Mouse (Mus musculus): ENCODE results near the gene Myo1g.
A peak's percentile ranks its signal among the peaks of the same experiment; 100 is the strongest.

Gene Myo1g

GRCm38 (mm10) chr11:6520507-6521173 is at the start of gene Myo1g:
Gene Myo1g (minus strand): TSS chr11:6520965.
- no peak for DNase-seq (ENCODE audit: low spot score)

GRCm38 (mm10) chr11:6569410-6569777 is 48.6 kb upstream of the Myo1g start:
- DNase-seq (ENCODE audit: low spot score): no peak

- DNase-seq (ENCODE audit: low spot score): no peak
These were observed 48.0 kb upstream of the Myo1g start for GRCm38 (mm10) chr11:6568584-6569409.

- no peak for DNase-seq (ENCODE audit: low spot score)
These were observed 47.2 kb upstream of the Myo1g start for GRCm38 (mm10) chr11:6567951-6568350.

GRCm38 (mm10) chr11:6566496-6566895 is 45.7 kb upstream of the Myo1g start:
- DNase-seq (ENCODE audit: low spot score): no peak

- no peak for DNase-seq (ENCODE audit: low spot score)
These were observed 42.4 kb upstream of the Myo1g start for GRCm38 (mm10) chr11:6563201-6563600.

GRCm38 (mm10) chr11:6562359-6562758 is 41.6 kb upstream of the Myo1g start:
- peak; percentile 16 for DNase-seq (ENCODE audit: low spot score)

GRCm38 (mm10) chr11:6561474-6561873 is 40.7 kb upstream of the Myo1g start:
- DNase-seq (ENCODE audit: low spot score): no peak

- peak; percentile 30 for DNase-seq (ENCODE audit: low spot score)
These were observed 40.0 kb upstream of the Myo1g start for GRCm38 (mm10) chr11:6560655-6561360.

GRCm38 (mm10) chr11:6559996-6560395 is 39.2 kb upstream of the Myo1g start:
- no peak for DNase-seq (ENCODE audit: low spot score)

GRCm38 (mm10) chr11:6558234-6558633 is 37.5 kb upstream of the Myo1g start:
- DNase-seq (ENCODE audit: low spot score): no peak

- no peak for DNase-seq (ENCODE audit: low spot score)
These were observed 29.4 kb upstream of the Myo1g start for GRCm38 (mm10) chr11:6550201-6550600.

- no peak for DNase-seq (ENCODE audit: low spot score)
These were observed 29.0 kb upstream of the Myo1g start for GRCm38 (mm10) chr11:6549770-6550169.

- DNase-seq (ENCODE audit: low spot score): no peak
These were observed 27.0 kb upstream of the Myo1g start for GRCm38 (mm10) chr11:6547696-6548325.

- peak; percentile 54 for DNase-seq (ENCODE audit: low spot score)
These were observed 26.4 kb upstream of the Myo1g start for GRCm38 (mm10) chr11:6547037-6547680.

- peak; percentile 99 for DNase-seq (ENCODE audit: low spot score)
These were observed 25.6 kb upstream of the Myo1g start, which contains the start of gene Ccm2 for GRCm38 (mm10) chr11:6546205-6547013. Gene Ccm2 (plus strand): TSS chr11:6546887.

GRCm38 (mm10) chr11:6545857-6546192 is 25.1 kb upstream of the Myo1g start:
- DNase-seq (ENCODE audit: low spot score): no peak

- DNase-seq (ENCODE audit: low spot score): no peak
These were observed 24.6 kb upstream of the Myo1g start for GRCm38 (mm10) chr11:6545186-6545856.

GRCm38 (mm10) chr11:6544683-6545082 is 23.9 kb upstream of the Myo1g start:
- DNase-seq (ENCODE audit: low spot score): no peak

- no peak for DNase-seq (ENCODE audit: low spot score)
These were observed 10.0 kb upstream of the Myo1g start for GRCm38 (mm10) chr11:6530746-6531145.
